Mouse (Mus musculus): Measurements from ENCODE around the gene Rbbp8nl. TPM values are rescaled to one million over a fixed set of nuclear protein-coding genes. Genes with fewer than 3 reads are reported as not detected.

Gene Rbbp8nl
- total and polyA plus RNA-seq, 2 experiments from 2014 or later, result not detected

DNA sequence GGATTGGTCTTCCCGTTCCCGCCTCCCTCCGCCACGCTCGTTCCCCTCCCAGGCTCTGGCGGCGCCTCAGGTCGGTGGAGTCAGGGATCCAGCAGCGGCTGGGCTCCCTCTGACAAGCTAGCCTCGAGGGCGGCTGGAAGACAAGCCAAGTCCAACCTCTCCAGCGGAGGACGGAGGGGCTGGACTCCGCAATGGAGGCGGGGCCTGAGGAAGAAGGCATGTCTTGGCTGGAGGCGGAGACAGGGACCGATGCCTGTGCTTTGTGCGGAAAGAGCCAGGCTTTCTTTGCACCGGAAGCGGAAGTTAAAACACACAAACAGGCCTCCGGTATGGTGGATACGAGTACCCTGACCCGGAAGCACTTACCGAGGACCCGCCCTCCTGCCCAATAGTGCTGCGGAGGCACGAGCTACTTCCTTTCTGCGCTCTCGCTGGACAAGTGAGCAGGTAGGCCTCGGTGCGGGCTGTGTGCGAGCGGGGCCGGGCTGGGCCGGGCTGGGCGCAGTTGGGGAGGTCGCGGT, 32.6 kb downstream of the Rbbp8nl start, which contains the start of gene Rps21:
Rps21 (plus strand) TSS at position 377 of the 521 bp plus-strand sequence.
- Histone ChIP-seq H3K9me3 (replicated peaks; ENCODE audit: control insufficient read depth, low read length) (no peaks in the 10 kb centered on the region), H3K27ac (ENCODE audit: low read depth) (peak within 1 kb of the TSS; percentile 89), H3K36me3 (replicated peaks; ENCODE audit: control insufficient read depth, insufficient read depth, low read length) (peaks cover 28% of the 10 kb centered on the region), H3K4me3 (ENCODE audit: low read depth, low read length) (peak within 1 kb of the TSS; percentile 98), H3K9ac (replicated peaks; ENCODE audit: low read depth, low read length) (peak within 1 kb of the TSS; percentile 93), H3K4me2 (ENCODE audit: low read depth, low read length) (peak within 1 kb of the TSS; percentile 96), H3K27me3 (ENCODE audit: control insufficient read depth, insufficient read depth, low read length) (no peaks in the 10 kb centered on the region), H3K4me1 (ENCODE audit: control insufficient read depth, insufficient read depth) (peaks cover 19% of the 10 kb centered on the region)
- WGBS, result under 1% methylated on average over 38 of the region's 38 CpGs
- TF ChIP-seq CTCF (IDR thresholded peaks at IDR 0.05; ENCODE audit: low read depth) (no peak), EP300 (IDR thresholded peaks at IDR 0.05; ENCODE audit: low read depth) (peak; percentile 72; the same call in 1 of the 2 replicates)
- DNase-seq (ENCODE audit: low spot score), result peak; percentile 99
- peak; percentile 97 for ATAC-seq (ENCODE audit: insufficient read depth, low read depth)

DNA sequence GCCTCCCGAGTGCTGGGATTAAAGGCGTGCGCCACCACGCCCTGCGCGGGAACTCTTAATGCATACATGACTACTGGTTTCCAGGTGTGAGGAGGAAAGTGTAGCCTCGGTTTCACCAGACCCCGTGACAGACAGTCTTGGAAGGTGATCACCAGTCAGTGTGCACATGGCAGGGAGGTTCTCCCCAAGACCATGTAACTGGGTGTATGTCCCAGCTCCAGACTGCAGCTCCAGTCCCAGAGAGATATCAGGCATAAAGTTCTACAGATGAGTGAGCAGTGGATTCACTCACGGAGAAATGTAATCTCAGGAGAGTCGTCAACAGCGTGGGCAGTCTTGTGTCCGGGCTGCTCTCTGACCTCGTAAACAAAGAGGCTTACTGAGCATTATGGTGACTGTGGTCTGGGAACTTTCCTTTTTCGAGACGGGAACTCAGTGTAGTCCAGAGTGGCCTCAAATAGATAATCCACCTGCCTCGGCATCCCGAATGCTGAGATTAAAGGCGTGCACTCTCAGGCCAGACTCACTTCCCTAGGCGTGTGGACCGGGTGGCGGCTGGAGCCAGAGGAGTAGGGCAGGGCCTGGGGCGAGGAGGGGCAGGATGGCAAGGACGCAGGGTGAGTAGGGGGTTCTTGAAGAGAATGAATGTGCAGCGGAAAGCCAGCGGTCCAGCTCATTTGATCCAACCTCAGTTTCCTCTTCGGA, 33.2 kb downstream of the Rbbp8nl start:
- peak overlapping the region; percentile 79 for H3K4me2 ChIP-seq (ENCODE audit: low read depth, low read length)
- 23% methylated on average over 26 of the region's 26 CpGs for WGBS
- no peak for TF ChIP-seq CTCF (IDR thresholded peaks at IDR 0.05; ENCODE audit: low read depth)
- TF ChIP-seq EP300 (IDR thresholded peaks at IDR 0.05; ENCODE audit: low read depth), result 0 out of 2 replicates have a peak, but pooled peaks have one; percentile 12

DNA sequence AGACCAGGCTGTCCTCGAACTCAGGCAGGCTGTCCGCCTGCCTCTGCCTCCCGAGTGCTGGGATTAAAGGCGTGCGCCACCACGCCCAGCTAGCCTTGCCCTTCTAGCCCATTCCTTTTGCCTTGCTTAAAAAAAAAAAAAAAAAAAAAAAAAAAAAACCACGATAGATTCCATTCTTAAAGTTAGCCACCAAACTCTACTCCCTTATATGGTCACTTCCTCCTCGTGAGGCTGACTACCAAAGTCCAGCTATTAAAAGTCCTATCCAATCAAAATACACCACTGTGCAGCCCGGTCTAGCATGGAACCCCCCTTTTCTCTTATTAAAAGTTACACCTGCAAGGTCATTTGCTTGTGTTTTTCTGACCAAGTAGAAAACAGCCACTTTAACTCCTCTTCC, 34.0 kb downstream of the Rbbp8nl start:
- DNase-seq (ENCODE audit: low spot score), result no peak
- peaks cover 19% of the 10 kb centered on the region for H3K36me3 ChIP-seq (replicated peaks; ENCODE audit: control insufficient read depth, insufficient read depth, low read length)
- peaks cover 14% of the 10 kb centered on the region; the same call in 1 of the 2 replicates for H3K4me1 ChIP-seq (ENCODE audit: control insufficient read depth, insufficient read depth)
- TF ChIP-seq CTCF (IDR thresholded peaks at IDR 0.05; ENCODE audit: low read depth) (no peak), EP300 (IDR thresholded peaks at IDR 0.05; ENCODE audit: low read depth) (no peak)
- no peaks in the 10 kb centered on the region for H3K9me3 ChIP-seq (replicated peaks; ENCODE audit: control insufficient read depth, low read length)
- H3K4me3 ChIP-seq (ENCODE audit: low read depth, low read length), result no peak overlapping the region
- WGBS, result 84% methylated on average over 9 of the region's 9 CpGs
- no peak for ATAC-seq (ENCODE audit: insufficient read depth, low read depth)
- no peaks in the 10 kb centered on the region for H3K27me3 ChIP-seq (ENCODE audit: control insufficient read depth, insufficient read depth, low read length)
- peak overlapping the region; percentile 89; the same call in 1 of the 2 replicates for H3K27ac ChIP-seq (ENCODE audit: low read depth)
- no peak overlapping the region for H3K9ac ChIP-seq (replicated peaks; ENCODE audit: low read depth, low read length)
- peak overlapping the region; percentile 79; the same call in 1 of the 2 replicates for H3K4me2 ChIP-seq (ENCODE audit: low read depth, low read length)

More for the DNA sequence above, 33.2 kb downstream of the Rbbp8nl start:
- peak overlapping the region; percentile 98 for H3K4me3 ChIP-seq (ENCODE audit: low read depth, low read length)
- H3K4me1 ChIP-seq (ENCODE audit: control insufficient read depth, insufficient read depth), result peaks cover 14% of the 10 kb centered on the region; the same call in 1 of the 2 replicates
- peak overlapping the region; percentile 89 for H3K27ac ChIP-seq (ENCODE audit: low read depth)
- DNase-seq (ENCODE audit: low spot score) (no peak), ATAC-seq (ENCODE audit: insufficient read depth, low read depth) (peak; percentile 32)
- H3K27me3 ChIP-seq (ENCODE audit: control insufficient read depth, insufficient read depth, low read length), result no peaks in the 10 kb centered on the region
- peak overlapping the region; percentile 38 for H3K9ac ChIP-seq (replicated peaks; ENCODE audit: low read depth, low read length)
- H3K36me3 ChIP-seq (replicated peaks; ENCODE audit: control insufficient read depth, insufficient read depth, low read length), result peaks cover 23% of the 10 kb centered on the region
- no peaks in the 10 kb centered on the region for H3K9me3 ChIP-seq (replicated peaks; ENCODE audit: control insufficient read depth, low read length)

DNA sequence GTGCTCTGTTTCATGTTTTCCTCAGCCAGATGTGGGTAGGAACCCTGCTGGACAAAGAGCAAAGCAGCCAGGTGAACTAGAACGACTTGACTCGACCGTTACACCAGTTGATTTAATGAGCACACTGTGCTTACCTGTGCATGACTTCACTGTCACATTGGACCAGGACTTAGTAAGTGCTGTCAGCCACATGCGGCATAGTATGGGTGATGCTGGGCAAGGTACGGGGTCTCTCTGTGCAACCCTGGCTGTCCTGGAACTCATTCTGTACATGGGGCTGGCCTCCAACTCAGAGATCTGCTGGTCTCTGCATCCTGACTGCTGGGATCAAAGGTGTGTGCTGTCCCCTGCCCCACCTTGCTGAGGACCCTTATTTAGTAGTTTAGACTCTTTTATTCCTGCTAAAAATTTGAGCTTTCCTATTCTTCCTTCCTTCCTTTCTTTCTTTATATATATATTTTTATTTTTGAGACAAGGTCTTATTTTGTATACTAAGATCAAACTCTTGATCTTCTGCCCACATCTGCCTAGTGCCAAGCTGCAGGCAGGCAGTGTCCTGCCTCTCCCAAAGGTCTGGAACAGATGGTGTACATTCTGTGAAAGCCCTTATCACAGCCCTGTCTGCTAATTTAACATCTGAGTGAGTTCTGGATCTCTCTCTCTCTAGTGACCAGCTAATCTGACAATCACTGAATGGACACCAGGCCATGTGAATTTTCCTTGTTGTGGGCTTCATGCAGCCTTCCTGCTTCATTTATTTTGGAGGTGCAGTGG, 35.1 kb downstream of the Rbbp8nl start:
- ATAC-seq (ENCODE audit: insufficient read depth, low read depth) (no peak), DNase-seq (ENCODE audit: low spot score) (no peak)
- Histone ChIP-seq H3K36me3 (replicated peaks; ENCODE audit: control insufficient read depth, insufficient read depth, low read length) (peaks cover 8% of the 10 kb centered on the region; the same call in 1 of the 2 replicates), H3K27ac (ENCODE audit: low read depth) (no peak overlapping the region), H3K9ac (replicated peaks; ENCODE audit: low read depth, low read length) (no peak overlapping the region), H3K4me3 (ENCODE audit: low read depth, low read length) (no peak overlapping the region), H3K9me3 (replicated peaks; ENCODE audit: control insufficient read depth, low read length) (no peaks in the 10 kb centered on the region), H3K4me1 (ENCODE audit: control insufficient read depth, insufficient read depth) (peaks cover 14% of the 10 kb centered on the region; the same call in 1 of the 2 replicates), H3K4me2 (ENCODE audit: low read depth, low read length) (no peak overlapping the region), H3K27me3 (ENCODE audit: control insufficient read depth, insufficient read depth, low read length) (no peaks in the 10 kb centered on the region)
- TF ChIP-seq EP300 (IDR thresholded peaks at IDR 0.05; ENCODE audit: low read depth) (no peak), CTCF (IDR thresholded peaks at IDR 0.05; ENCODE audit: low read depth) (no peak)
- 93% methylated on average over 5 of the region's 5 CpGs for WGBS

GRCm38 (mm10) chr2:180251838-180252237, 37.8 kb downstream of the Rbbp8nl start:
- 52% methylated on average over 3 of the region's 3 CpGs for WGBS
- Histone ChIP-seq H3K9ac (replicated peaks; ENCODE audit: low read depth, low read length) (no peak overlapping the region), H3K27me3 (ENCODE audit: control insufficient read depth, insufficient read depth, low read length) (no peaks in the 10 kb centered on the region), H3K4me2 (ENCODE audit: low read depth, low read length) (no peak overlapping the region), H3K4me1 (ENCODE audit: control insufficient read depth, insufficient read depth) (peaks cover 10% of the 10 kb centered on the region; the same call in 1 of the 2 replicates), H3K36me3 (replicated peaks; ENCODE audit: control insufficient read depth, insufficient read depth, low read length) (no peaks in the 10 kb centered on the region), H3K4me3 (ENCODE audit: low read depth, low read length) (no peak overlapping the region), H3K9me3 (replicated peaks; ENCODE audit: control insufficient read depth, low read length) (no peaks in the 10 kb centered on the region), H3K27ac (ENCODE audit: low read depth) (no peak overlapping the region)
- no peak for DNase-seq (ENCODE audit: low spot score)
- ATAC-seq (ENCODE audit: insufficient read depth, low read depth), result no peak
- TF ChIP-seq CTCF (IDR thresholded peaks at IDR 0.05; ENCODE audit: low read depth), result no peak

Data from heart, postnatal 0 days (tissue).